Mouse (Mus musculus) stomach, postnatal 0 days (tissue): ENCODE measurements at regions not wholly inside any gene's neighbourhood (a gene's known extent, or its start where the extent isn't known, plus 50 kb on each side); places are given as distances from the start of the nearest gene placed in this dataset.

Source experiments
- ATAC-seq: fragments of 200-750 bp; cut with Nextera tagmentation; 2 replicates; pipeline ENCODE4 v1.8.0; 2017; ENCODE audit not compliant: low FRiP score, low TSS enrichment
- DNase-seq: peaks from one replicate; pipeline ENCODE4 v3.0.0-alpha.2; 2016; ENCODE audit warnings: low spot score
- H3K27ac ChIP-seq: fragments of 300-500 bp; sonication (generic); replicated peaks from 2 replicates; pipeline ENCODE4 v1.5.1; 2014; ENCODE audit warnings: mild to moderate bottlenecking, control low read depth
- H3K27me3 ChIP-seq: fragments of 300-500 bp; sonication (generic); 2 replicates; pipeline ENCODE4 v1.6.1; 2014; ENCODE audit warnings: low read length; ENCODE audit not compliant: control insufficient read depth, insufficient read depth
- H3K36me3 ChIP-seq: fragments of 300-500 bp; sonication (generic); 2 replicates; pipeline ENCODE4 v1.6.1; 2014; ENCODE audit warnings: low read length, mixed read lengths; ENCODE audit not compliant: control insufficient read depth, insufficient read depth
- H3K4me1 ChIP-seq: fragments of 300-500 bp; sonication (generic); replicated peaks from 2 replicates; pipeline ENCODE4 v1.6.1; 2014; ENCODE audit warnings: antibody characterized with exemption; ENCODE audit not compliant: control insufficient read depth, insufficient read depth
- H3K4me2 ChIP-seq: fragments of 300-500 bp; sonication (generic); replicated peaks from 2 replicates; pipeline ENCODE4 v1.6.1; 2014; ENCODE audit warnings: low read depth, mild to moderate bottlenecking, control low read depth, moderate library complexity
- H3K4me3 ChIP-seq: fragments of 300-500 bp; sonication (generic); 2 replicates; pipeline ENCODE4 v1.5.1; 2014; ENCODE audit warnings: low read depth, low read length, control low read depth
- H3K9ac ChIP-seq: fragments of 300-500 bp; sonication (generic); 2 replicates; pipeline ENCODE4 v1.6.1; 2014; ENCODE audit warnings: mild to moderate bottlenecking, low read length, control low read depth, mixed read lengths
- H3K9me3 ChIP-seq: fragments of 300-500 bp; sonication (generic); 2 replicates; pipeline ENCODE4 v1.6.1; 2016; ENCODE audit warnings: low read length; ENCODE audit not compliant: control insufficient read depth
- CTCF ChIP-seq: IDR thresholded peaks from 2 replicates; pipeline ENCODE4 v1.5.1; 2016; ENCODE audit warnings: antibody characterized with exemption, low read depth, mild to moderate bottlenecking, moderate library complexity
- EP300 ChIP-seq: optimal IDR thresholded peaks from 2 replicates; pipeline ENCODE3; 2016; ENCODE audit warnings: antibody characterized with exemption
- WGBS: fragments of 180-500 bp; shearing (Covaris S2); extraction: QIAGEN DNeasy Blood & Tissue Kit; methylation state at CpG from one replicate; pipeline ENCODE4 v1.1.7; 2014; 5-methylcytosine and 5-hydroxymethylcytosine counted together

DNA sequence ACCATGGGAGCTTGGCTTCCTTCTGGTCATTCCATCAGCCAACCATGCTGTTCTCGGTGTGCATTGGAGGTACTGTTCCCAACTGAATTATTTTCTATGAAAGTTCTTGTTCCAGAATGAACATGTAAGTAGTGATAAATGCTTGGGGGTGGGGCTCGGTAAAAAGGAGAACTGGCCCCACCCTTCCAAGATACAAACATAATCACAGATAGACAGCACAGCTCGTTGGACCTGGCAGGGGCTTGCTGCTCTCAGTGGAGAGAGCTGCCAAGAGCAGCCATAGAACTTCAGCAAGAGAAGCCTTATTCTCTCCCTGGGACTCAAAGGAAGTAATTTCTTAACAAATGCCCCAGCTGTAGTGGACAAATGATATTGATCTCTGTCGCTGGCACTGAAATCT lies 360.6 kb upstream of the Rag2 start:
- Histone ChIP-seq H3K9ac (no peak overlapping the region), H3K36me3 (no peaks in the 10 kb centered on the region), H3K4me2 (no peak overlapping the region), H3K9me3 (no peaks in the 10 kb centered on the region), H3K27ac (no peak overlapping the region), H3K27me3 (no peaks in the 10 kb centered on the region), H3K4me3 (no peak overlapping the region), H3K4me1 (no peaks in the 10 kb centered on the region)
- ATAC-seq (no peak), DNase-seq (no peak)
- TF ChIP-seq CTCF (no peak), EP300 (no peak)
- WGBS: 67% methylated on average over 4 of the region's 4 CpGs

DNA sequence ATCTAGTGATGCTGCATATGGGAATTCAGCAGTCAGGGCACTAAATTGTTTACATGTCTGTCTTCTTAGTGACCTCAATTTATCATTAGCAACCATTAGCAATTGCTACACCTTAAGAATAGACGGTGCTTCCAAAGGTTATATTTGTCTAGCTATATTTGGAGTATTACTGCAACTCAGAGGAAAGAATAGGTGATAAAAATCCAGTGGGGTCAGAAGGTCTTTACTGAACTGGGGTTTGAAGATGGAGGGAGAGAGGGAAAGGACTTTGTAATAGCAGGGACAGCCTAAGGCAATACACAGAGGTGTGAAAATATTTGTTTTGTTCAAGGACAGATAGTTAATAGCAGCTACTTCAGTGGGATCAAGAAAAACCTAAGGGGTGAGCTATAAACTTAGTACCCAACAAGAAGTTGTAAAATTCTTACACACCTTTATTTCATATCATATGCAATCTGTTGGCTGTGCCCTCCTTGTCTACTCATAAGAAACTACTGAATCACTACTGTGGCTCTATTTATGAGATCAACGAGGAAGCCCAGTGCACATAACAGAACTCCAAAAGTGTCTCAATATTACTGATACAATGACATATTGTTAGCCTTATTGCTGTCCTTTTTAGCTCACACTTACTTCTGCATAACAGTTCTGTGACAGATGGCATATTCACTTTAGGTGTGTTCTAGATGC lies 357.7 kb upstream of the Rag2 start:
- Histone ChIP-seq H3K27ac (no peak overlapping the region), H3K4me3 (no peak overlapping the region), H3K27me3 (no peaks in the 10 kb centered on the region), H3K9me3 (no peaks in the 10 kb centered on the region), H3K9ac (no peak overlapping the region), H3K36me3 (no peaks in the 10 kb centered on the region), H3K4me2 (no peak overlapping the region), H3K4me1 (no peaks in the 10 kb centered on the region)
- ATAC-seq: no peak
- DNase-seq: no peak
- TF ChIP-seq CTCF (no peak), EP300 (no peak)
- WGBS: 40% methylated on average over 2 of the region's 2 CpGs

DNA sequence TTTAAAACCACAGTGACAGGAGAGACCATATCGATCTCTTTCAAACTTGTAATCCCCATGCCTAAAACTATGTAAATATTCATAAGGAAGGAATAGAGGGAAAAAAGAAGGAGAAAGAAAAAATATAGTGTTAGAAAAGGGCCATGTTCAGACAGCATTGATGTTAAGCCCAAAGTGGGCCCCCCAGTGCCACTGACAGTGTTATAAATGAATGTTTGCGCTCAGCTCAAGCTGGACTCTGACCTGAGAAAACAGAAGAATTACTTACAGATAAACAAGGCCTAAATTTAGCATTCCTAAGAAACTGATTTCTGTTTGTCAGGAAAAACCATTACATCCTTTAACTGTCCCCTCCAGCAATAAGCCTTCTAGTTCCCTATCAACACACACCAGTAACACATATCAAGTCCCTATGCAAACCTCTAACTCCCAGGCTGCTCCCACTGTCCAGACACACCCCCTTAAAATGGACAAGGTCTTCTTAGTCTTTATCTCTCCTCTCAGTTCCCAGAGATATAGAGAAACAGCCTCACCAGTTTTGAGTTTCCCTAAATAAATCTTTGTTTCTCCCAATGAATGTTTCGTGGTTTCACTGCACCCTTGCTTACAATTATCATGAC lies 350.4 kb upstream of the Rag2 start:
- Histone ChIP-seq H3K4me3 (no peak overlapping the region), H3K27me3 (no peaks in the 10 kb centered on the region), H3K27ac (no peak overlapping the region), H3K9me3 (no peaks in the 10 kb centered on the region), H3K4me1 (no peaks in the 10 kb centered on the region), H3K9ac (no peak overlapping the region), H3K36me3 (no peaks in the 10 kb centered on the region), H3K4me2 (no peak overlapping the region)
- DNase-seq (no peak), ATAC-seq (no peak)
- TF ChIP-seq EP300: no peak
- no peak for TF ChIP-seq CTCF
- WGBS: 34% methylated on average over 3 of the region's 3 CpGs

DNA sequence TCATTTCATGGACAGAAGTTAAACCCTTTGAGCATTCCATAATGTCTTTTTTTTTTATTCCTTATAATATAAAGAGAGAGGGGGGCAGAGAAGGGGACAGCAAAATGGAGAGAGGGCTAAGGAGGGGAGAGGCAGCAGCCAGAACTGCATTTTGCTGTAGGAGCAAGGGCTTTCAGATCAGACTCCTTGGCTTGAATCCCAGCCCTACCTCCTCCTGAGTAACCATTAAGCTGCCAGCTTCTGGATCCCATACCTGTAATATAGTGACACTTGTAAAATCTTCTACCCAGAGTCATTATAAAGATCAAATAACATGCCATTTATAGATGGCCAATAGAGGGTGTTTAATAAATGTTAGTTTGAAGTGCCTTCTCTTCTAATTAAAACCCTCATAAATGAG lies 339.6 kb upstream of the Rag2 start:
- H3K9me3 ChIP-seq: no peaks in the 10 kb centered on the region
- H3K4me3 ChIP-seq: no peak overlapping the region
- no peaks in the 10 kb centered on the region for H3K36me3 ChIP-seq
- no peak overlapping the region for H3K9ac ChIP-seq
- H3K27me3 ChIP-seq: no peaks in the 10 kb centered on the region
- DNase-seq (no peak), ATAC-seq (no peak)
- no peak overlapping the region for H3K27ac ChIP-seq
- no peak overlapping the region for H3K4me2 ChIP-seq
- TF ChIP-seq EP300 (no peak), CTCF (no peak)
- no peaks in the 10 kb centered on the region for H3K4me1 ChIP-seq

DNA sequence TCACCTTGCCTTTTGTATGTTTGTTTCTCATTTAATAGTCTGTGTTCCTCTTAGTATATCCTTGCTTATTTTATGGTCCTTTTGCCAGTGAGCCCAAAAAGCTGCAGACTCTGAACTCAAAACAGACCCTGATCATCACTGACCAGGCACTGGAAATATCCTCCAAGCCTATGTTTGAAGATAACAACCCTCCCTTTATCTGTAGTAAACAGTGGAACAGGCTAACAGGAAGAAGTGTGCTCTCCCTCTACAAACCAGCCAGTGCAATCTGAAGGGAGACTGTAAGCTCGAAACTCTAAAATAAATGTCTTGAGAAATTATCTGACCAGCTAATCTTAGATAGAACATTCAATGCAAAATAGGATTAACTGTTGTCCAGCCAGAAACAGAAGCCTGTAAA lies 336.4 kb upstream of the Rag2 start:
- no peak for TF ChIP-seq EP300
- Histone ChIP-seq H3K9ac (no peak overlapping the region), H3K27me3 (no peaks in the 10 kb centered on the region), H3K4me3 (no peak overlapping the region), H3K4me2 (no peak overlapping the region), H3K9me3 (no peaks in the 10 kb centered on the region), H3K36me3 (no peaks in the 10 kb centered on the region), H3K4me1 (no peaks in the 10 kb centered on the region), H3K27ac (no peak overlapping the region)
- ATAC-seq (no peak), DNase-seq (no peak)
- 53% methylated on average over 1 of the region's 1 CpGs for WGBS

DNA sequence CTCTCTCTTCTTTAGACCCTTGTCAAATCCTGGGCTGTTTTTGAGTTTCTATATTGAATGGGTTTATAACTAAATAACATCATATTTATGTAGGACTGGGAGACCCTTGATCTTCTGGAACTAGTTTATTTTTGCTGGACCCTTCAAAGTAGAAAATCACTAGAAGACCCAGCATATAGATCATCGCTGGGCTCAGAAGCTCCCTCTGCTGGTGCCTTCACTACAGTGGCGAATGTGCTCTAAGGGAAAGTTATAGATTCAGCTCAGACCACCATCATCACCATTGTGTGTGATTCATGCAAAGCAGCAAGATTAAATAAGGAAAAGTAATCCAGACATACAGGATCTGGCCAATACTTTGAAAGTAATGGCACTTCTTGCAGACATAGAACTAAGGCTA lies 335.4 kb upstream of the Rag2 start:
- WGBS: 42% methylated on average over 2 of the region's 2 CpGs
- H3K4me3 ChIP-seq: no peak overlapping the region
- no peak for ATAC-seq
- H3K9me3 ChIP-seq: no peaks in the 10 kb centered on the region
- H3K4me2 ChIP-seq: no peak overlapping the region
- H3K9ac ChIP-seq: no peak overlapping the region
- no peaks in the 10 kb centered on the region for H3K27me3 ChIP-seq
- no peak overlapping the region for H3K27ac ChIP-seq
- H3K36me3 ChIP-seq: no peaks in the 10 kb centered on the region
- no peaks in the 10 kb centered on the region for H3K4me1 ChIP-seq
- DNase-seq: no peak
- TF ChIP-seq CTCF (peak; percentile 71), EP300 (no peak)
